Mouse (Mus musculus) liver, postnatal 0 days (tissue): ENCODE results near the gene Fgfr3.

ENCODE experiments used
- CTCF ChIP-seq: sonication (generic); IDR thresholded peaks from 2 replicates; pipeline ENCODE4 v1.5.1; 2016; ENCODE audit warnings: antibody characterized with exemption, low read depth
- EP300 ChIP-seq: IDR thresholded peaks from 2 replicates; pipeline ENCODE4 v1.6.1; 2016; ENCODE audit warnings: antibody characterized with exemption, low read depth, mild to moderate bottlenecking

DNA sequence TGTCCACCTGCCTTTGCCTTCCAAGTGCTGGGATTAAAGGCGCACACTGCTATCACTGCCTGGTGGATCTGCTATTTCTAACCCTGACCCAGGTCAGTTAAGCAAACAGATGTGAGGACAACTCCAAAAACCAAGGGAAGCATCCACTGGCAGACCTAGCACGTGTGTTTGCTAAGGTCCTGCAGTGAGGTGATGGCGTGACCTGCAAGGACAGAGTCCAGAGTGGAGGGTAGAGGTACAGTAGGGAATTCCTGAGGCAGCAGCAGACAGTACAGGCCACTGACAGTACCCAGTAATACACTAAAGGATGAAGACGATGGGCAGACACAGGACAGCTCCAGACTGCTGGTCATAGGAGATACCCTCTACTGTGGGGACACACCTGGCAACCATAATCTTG is 19.1 kb downstream of the Fgfr3 start:
- TF ChIP-seq CTCF (no peak), EP300 (no peak)
